Mouse (Mus musculus) gastrocnemius, adult 18-20 months (tissue): ENCODE data around the gene Fam171a1. TPM values are rescaled to one million over a fixed set of nuclear protein-coding genes. Genes with fewer than 3 reads are reported as not detected.
"Not testable (repeated sequence)": the region's sequence is repeated elsewhere in the genome, so short reads cannot be mapped to it uniquely, and the experiment has no call there.

Experiments
- DNase-seq: peaks from one replicate; pipeline ENCODE4 v3.0.0; 2021; ENCODE audit warnings: low spot score
- long read RNA-seq, 2 experiments: library from polyadenylated mRNA; stranded (forward); transcript quantifications; one replicate each; pipeline ENCODE4 v2.0.0; 2021
- total RNA-seq, 2 experiments: library from RNA; stranded (reverse); gene quantifications; 2 replicates each; pipeline ENCODE4 v1.2.3; 2021

Fam171a1 gene
- 1 to 10 TPM; 2.5 to 3.1 TPM for total RNA-seq
- long read RNA-seq, experiment 1, full-length matches to known transcripts = 4 of 4 reads
- long read RNA-seq, experiment 1, partial matches to known transcripts = 0 of 4 reads
- long read RNA-seq, experiment 1, other reads (novel, unspliced or antisense) = 0 of 4 reads
- long read RNA-seq, experiment 2, full-length matches to known transcripts = 3 of 3 reads
- long read RNA-seq, experiment 2, partial matches to known transcripts = 0 of 3 reads
- long read RNA-seq, experiment 2, other reads (novel, unspliced or antisense) = 0 of 3 reads

- DNase-seq = no peak
These were observed at the start of gene Fam171a1 for GRCm38 (mm10) chr2:3113866-3114265. Fam171a1 (plus strand) TSS chr2:3114224.

GRCm38 (mm10) chr2:3069140-3069539 lies 44.9 kb upstream of the Fam171a1 start:
- no peak for DNase-seq

GRCm38 (mm10) chr2:3088361-3088760 lies 25.7 kb upstream of the Fam171a1 start:
- DNase-seq = not testable (repeated sequence)

- no peak for DNase-seq
These were observed 24.8 kb upstream of the Fam171a1 start for GRCm38 (mm10) chr2:3089274-3089673.

GRCm38 (mm10) chr2:3096101-3096500 lies 17.9 kb upstream of the Fam171a1 start:
- DNase-seq = no peak

- DNase-seq = no peak
These were observed 14.1 kb upstream of the Fam171a1 start for GRCm38 (mm10) chr2:3099971-3100370.

GRCm38 (mm10) chr2:3101292-3101957 lies 12.6 kb upstream of the Fam171a1 start:
- DNase-seq = no peak

GRCm38 (mm10) chr2:3102360-3102759 lies 11.7 kb upstream of the Fam171a1 start:
- no peak for DNase-seq

- DNase-seq = no peak
These were observed 6.6 kb upstream of the Fam171a1 start for GRCm38 (mm10) chr2:3107471-3107870.

GRCm38 (mm10) chr2:3108431-3108830 lies 5.6 kb upstream of the Fam171a1 start:
- no peak for DNase-seq

GRCm38 (mm10) chr2:3108834-3109233 lies 5.2 kb upstream of the Fam171a1 start:
- no peak for DNase-seq

- DNase-seq = no peak
These were observed 3.8 kb downstream of the Fam171a1 start for GRCm38 (mm10) chr2:3117855-3118202.

GRCm38 (mm10) chr2:3118203-3118941 lies 4.3 kb downstream of the Fam171a1 start:
- peak; percentile 77 for DNase-seq

GRCm38 (mm10) chr2:3118969-3119368 lies 4.9 kb downstream of the Fam171a1 start:
- no peak for DNase-seq

GRCm38 (mm10) chr2:3119371-3119935 lies 5.4 kb downstream of the Fam171a1 start:
- DNase-seq = no peak

- DNase-seq = peak; percentile 28
These were observed 8.5 kb downstream of the Fam171a1 start for GRCm38 (mm10) chr2:3122571-3122970.

- no peak for DNase-seq
These were observed 13.3 kb downstream of the Fam171a1 start for GRCm38 (mm10) chr2:3127256-3127883.

- no peak for DNase-seq
These were observed 14.4 kb downstream of the Fam171a1 start for GRCm38 (mm10) chr2:3128344-3128871.

- DNase-seq = no peak
These were observed 14.9 kb downstream of the Fam171a1 start for GRCm38 (mm10) chr2:3128910-3129309.

GRCm38 (mm10) chr2:3132473-3132872 lies 18.4 kb downstream of the Fam171a1 start:
- DNase-seq = no peak

GRCm38 (mm10) chr2:3134580-3135296 lies 20.7 kb downstream of the Fam171a1 start:
- no peak for DNase-seq
